Mouse (Mus musculus) forebrain, embryonic 12.5 days (tissue): ENCODE data around the gene Glmp. TPM values are rescaled to one million over a fixed set of nuclear protein-coding genes. Genes with fewer than 3 reads are reported as not detected.
A peak's percentile ranks its signal among the peaks of the same experiment; 100 is the strongest.
"Not testable (repeated sequence)": the region's sequence is repeated elsewhere in the genome, so short reads cannot be mapped to it uniquely, and the experiment has no call there.

Experiments
- ATAC-seq: fragments of 200-750 bp; cut with Nextera tagmentation; 2 replicates; pipeline ENCODE4 v1.8.0; 2017; ENCODE audit warnings: moderate TSS enrichment; ENCODE audit not compliant: low FRiP score
- H3K27ac ChIP-seq: fragments of 300-500 bp; sonication (generic); 2 replicates; pipeline ENCODE4 v1.5.1; 2016; ENCODE audit warnings: mild to moderate bottlenecking
- H3K27me3 ChIP-seq: fragments of 300-500 bp; sonication (generic); 2 replicates; pipeline ENCODE4 v1.6.1; 2016; ENCODE audit warnings: mild to moderate bottlenecking
- H3K36me3 ChIP-seq: fragments of 300-500 bp; sonication (generic); replicated peaks from 2 replicates; pipeline ENCODE4 v1.6.1; 2016; ENCODE audit warnings: mild to moderate bottlenecking
- H3K4me1 ChIP-seq: fragments of 300-500 bp; sonication (generic); 2 replicates; pipeline ENCODE4 v1.6.1; 2016
- H3K4me2 ChIP-seq: fragments of 300-500 bp; sonication (generic); 2 replicates; pipeline ENCODE4 v1.6.1; 2016; ENCODE audit warnings: mild to moderate bottlenecking, moderate library complexity
- H3K4me3 ChIP-seq: fragments of 300-500 bp; sonication (generic); replicated peaks from 2 replicates; pipeline ENCODE4 v1.5.1; 2016; ENCODE audit warnings: mild to moderate bottlenecking
- H3K9ac ChIP-seq: fragments of 300-500 bp; sonication (generic); 2 replicates; pipeline ENCODE4 v1.6.1; 2016; ENCODE audit warnings: mild to moderate bottlenecking
- H3K9me3 ChIP-seq: fragments of 300-500 bp; sonication (generic); 2 replicates; pipeline ENCODE4 v1.6.1; 2016
- WGBS: fragments of 180-500 bp; shearing (Covaris S2); methylation state at CpG from one replicate; pipeline ENCODE4 v1.1.7; 2016; 5-methylcytosine and 5-hydroxymethylcytosine counted together
- polyA plus RNA-seq: library from polyadenylated mRNA; unstranded; fragments of >200 nt; fragmentation: Nextera tagmentation; extraction: Ambion mirVana; gene quantifications from 2 replicates; pipeline ENCODE4 v1.2.1, GENCODE M21; 2016

Gene Glmp
- polyA plus RNA-seq, 1 experiment from 2014 or later, result 86.7 TPM

GRCm38 (mm10) chr3:88366830-88367428, 42.1 kb downstream of the Glmp start:
- peak overlapping the region; percentile 25 for H3K4me3 ChIP-seq
- not testable (repeated sequence) for H3K4me1 ChIP-seq, H3K9ac ChIP-seq

GRCm38 (mm10) chr3:88367517-88367916, 42.7 kb downstream of the Glmp start:
- 53% methylated on average over 4 of the region's 7 CpGs for WGBS
- not testable (repeated sequence) for H3K4me3 ChIP-seq, H3K9me3 ChIP-seq, H3K27ac ChIP-seq, H3K9ac ChIP-seq, H3K4me1 ChIP-seq, H3K4me2 ChIP-seq, H3K36me3 ChIP-seq
- H3K27me3 ChIP-seq, result peaks cover 23% of the 10 kb centered on the region
- ATAC-seq, result 0 out of 2 replicates have a peak, but pooled peaks have one; percentile 28

More at GRCm38 (mm10) chr3:88366830-88367428, 42.1 kb downstream of the Glmp start:
- not testable (repeated sequence) for H3K36me3 ChIP-seq, H3K9me3 ChIP-seq
- 2% methylated on average over 21 of the region's 22 CpGs for WGBS
- Histone ChIP-seq H3K4me2 (peak overlapping the region; percentile 44), H3K27me3 (peaks cover 23% of the 10 kb centered on the region), H3K27ac (peak overlapping the region; percentile 67)
- ATAC-seq, result peak; percentile 84

- H3K4me1 ChIP-seq, H3K36me3 ChIP-seq, H3K4me3 ChIP-seq, H3K27ac ChIP-seq, H3K4me2 ChIP-seq, H3K9me3 ChIP-seq, H3K9ac ChIP-seq, ATAC-seq: not testable (repeated sequence)
- WGBS, result 88% methylated on average over 7 of the region's 7 CpGs
- H3K27me3 ChIP-seq, result peaks cover 23% of the 10 kb centered on the region
These were observed 43.7 kb downstream of the Glmp start for GRCm38 (mm10) chr3:88368511-88368910.

- H3K9ac ChIP-seq, H3K36me3 ChIP-seq, ATAC-seq, H3K9me3 ChIP-seq, H3K27me3 ChIP-seq, H3K4me2 ChIP-seq, H3K27ac ChIP-seq, H3K4me3 ChIP-seq, H3K4me1 ChIP-seq: not testable (repeated sequence)
- WGBS, result 91% methylated on average over 9 of the region's 9 CpGs
These were observed 47.8 kb downstream of the Glmp start, which contains the start of gene Bglap3 for GRCm38 (mm10) chr3:88372643-88373042. TSS of gene Bglap3 (minus strand) at chr3:88372743.

- 9% methylated on average over 19 of the region's 19 CpGs for WGBS
- H3K27ac ChIP-seq, result peak overlapping the region; percentile 81
These were observed 51.2 kb downstream of the Glmp start for GRCm38 (mm10) chr3:88375750-88376626.

GRCm38 (mm10) chr3:88376644-88377043, 51.8 kb downstream of the Glmp start:
- H3K4me3 ChIP-seq, H3K4me2 ChIP-seq, H3K9ac ChIP-seq, H3K36me3 ChIP-seq, H3K9me3 ChIP-seq, H3K27me3 ChIP-seq: not testable (repeated sequence)
- ATAC-seq, result peak; percentile 12; the same call in 1 of the 2 replicates
- Histone ChIP-seq H3K4me1 (peaks cover 12% of the 10 kb centered on the region), H3K27ac (peak overlapping the region; percentile 81)
- 18% methylated on average over 5 of the region's 7 CpGs for WGBS

More at GRCm38 (mm10) chr3:88375750-88376626, 51.2 kb downstream of the Glmp start:
- H3K4me3 ChIP-seq, result peak overlapping the region; percentile 11; the same call in 1 of the 2 replicates
- not testable (repeated sequence) for H3K4me1 ChIP-seq, H3K36me3 ChIP-seq, H3K9me3 ChIP-seq, H3K27me3 ChIP-seq
- 0 out of 2 replicates have a peak overlapping the region, but pooled peaks have one; percentile 17 for H3K9ac ChIP-seq
- peak overlapping the region; percentile 38 for H3K4me2 ChIP-seq
- ATAC-seq, result peak; percentile 94

GRCm38 (mm10) chr3:88378599-88378998, 53.8 kb downstream of the Glmp start, which contains the start of gene Bglap2:
TSS of gene Bglap2 (minus strand) at chr3:88378699.
- H3K36me3 ChIP-seq, H3K9me3 ChIP-seq, ATAC-seq, H3K27ac ChIP-seq, H3K4me2 ChIP-seq, H3K9ac ChIP-seq, H3K4me3 ChIP-seq, H3K27me3 ChIP-seq: not testable (repeated sequence)
- H3K4me1 ChIP-seq, result peaks cover 15% of the 10 kb centered on the region
- 83% methylated on average over 5 of the region's 5 CpGs for WGBS

Other genes with a start within 250 kb of the Glmp start
- 0.08 and 0.14 TPM in 2 replicates for gene Ttc24, start 246.7 kb upstream of the Glmp start, polyA plus RNA-seq
- 24.9 and 27.3 TPM in 2 replicates for gene Iqgap3, start 243.1 kb upstream of the Glmp start, polyA plus RNA-seq
- gene Mef2d, start 182.7 kb upstream of the Glmp start, polyA plus RNA-seq, result 17.7 and 20.3 TPM in 2 replicates
- 0.28 TPM in 1 of 2 replicates, not detected in the other for gene Rhbg, start 70.3 kb upstream of the Glmp start, polyA plus RNA-seq
- gene Gm38392, start 37.8 kb upstream of the Glmp start, polyA plus RNA-seq, result 0.31 TPM in 1 of 2 replicates, not detected in the other
- 11.4 and 11.7 TPM in 2 replicates for gene Tsacc, start 28.0 kb upstream of the Glmp start, polyA plus RNA-seq
- 627 and 646 TPM in 2 replicates for gene Cct3, start 27.9 kb upstream of the Glmp start, polyA plus RNA-seq
- 1.9 and 3.3 TPM in 2 replicates for gene Tmem79, start 11.1 kb downstream of the Glmp start, polyA plus RNA-seq
- 80.0 and 81.2 TPM in 2 replicates for gene Smg5, start 11.2 kb downstream of the Glmp start, polyA plus RNA-seq
- gene Paqr6, start 39.6 kb downstream of the Glmp start, polyA plus RNA-seq, result 1.0 and 1.6 TPM in 2 replicates
- gene Bglap3, start 47.7 kb downstream of the Glmp start, polyA plus RNA-seq, result 0.18 TPM in 1 of 2 replicates, not detected in the other
- not detected in 2 replicates for gene Bglap2, start 53.7 kb downstream of the Glmp start, polyA plus RNA-seq
- not detected in 2 replicates for gene Bglap, start 59.4 kb downstream of the Glmp start, polyA plus RNA-seq
- 119 and 120 TPM in 2 replicates for gene Pmf1, start 85.3 kb downstream of the Glmp start, polyA plus RNA-seq
- gene Slc25a44, start 100.1 kb downstream of the Glmp start, polyA plus RNA-seq, result 22.7 and 24.9 TPM in 2 replicates
- 15.3 and 16.0 TPM in 2 replicates for gene Sema4a, start 136.2 kb downstream of the Glmp start, polyA plus RNA-seq
- 23.2 and 25.8 TPM in 2 replicates for gene Lmna, start 184.9 kb downstream of the Glmp start, polyA plus RNA-seq
- gene Mex3a, start 207.4 kb downstream of the Glmp start, polyA plus RNA-seq, result 51.0 and 53.2 TPM in 2 replicates
- gene Rab25, start 223.3 kb downstream of the Glmp start, polyA plus RNA-seq, result 0.82 and 1.2 TPM in 2 replicates
- 137 and 138 TPM in 2 replicates for gene Lamtor2, start 228.1 kb downstream of the Glmp start, polyA plus RNA-seq
- 64.1 and 64.4 TPM in 2 replicates for gene Ubqln4, start 228.7 kb downstream of the Glmp start, polyA plus RNA-seq